Mouse (Mus musculus) heart, adult 9 months (tissue): ENCODE results near the gene Gm6583.
"Not testable (repeated sequence)": the region's sequence is repeated elsewhere in the genome, so short reads cannot be mapped to it uniquely, and the experiment has no call there.

Experiments used
- DNase-seq, 2 experiments: peaks; one replicate each; pipeline ENCODE4 v3.0.0; 2022; ENCODE audit warnings: low spot score in 2 of 2

The Gm6583 gene

GRCm38 (mm10) chr5:112325546-112326445, 30.0 kb downstream of the Gm6583 start, which contains the start of gene Tfip11:
Gene Tfip11 (plus strand): TSS chr5:112326358.
- peak; percentile 93 to 95 for DNase-seq

- peak; percentile 50 to 55 for DNase-seq
Observed at GRCm38 (mm10) chr5:112324637-112325545, 30.9 kb downstream of the Gm6583 start.

GRCm38 (mm10) chr5:112323246-112323645, 32.6 kb downstream of the Gm6583 start:
- no peak for DNase-seq

GRCm38 (mm10) chr5:112321376-112321775, 34.5 kb downstream of the Gm6583 start:
- DNase-seq = no peak

- DNase-seq = peak in 1 of 2 experiments; percentile 27
Observed at GRCm38 (mm10) chr5:112320936-112321335, 34.9 kb downstream of the Gm6583 start.

GRCm38 (mm10) chr5:112320379-112320778, 35.5 kb downstream of the Gm6583 start:
- DNase-seq = no peak

- not testable (repeated sequence) for DNase-seq
Observed at GRCm38 (mm10) chr5:112319343-112319742, 36.5 kb downstream of the Gm6583 start.

GRCm38 (mm10) chr5:112317328-112317727, 38.5 kb downstream of the Gm6583 start:
- DNase-seq = peak; percentile 43 to 78

GRCm38 (mm10) chr5:112316468-112316867, 39.4 kb downstream of the Gm6583 start:
- DNase-seq = no peak

GRCm38 (mm10) chr5:112313222-112313885, 42.5 kb downstream of the Gm6583 start:
- no peak for DNase-seq

GRCm38 (mm10) chr5:112305842-112306241, 50.0 kb downstream of the Gm6583 start:
- no peak for DNase-seq
